Mouse (Mus musculus): ENCODE results near the gene Gas2l2.

Gene Gas2l2

GRCm38 (mm10) chr11:83429355-83429754 is at the start of gene Gas2l2:
Gas2l2 (minus strand) TSS chr11:83429455.
- no peak for DNase-seq (ENCODE audit: low read depth)

GRCm38 (mm10) chr11:83473235-83474016 is 44.2 kb upstream of the Gas2l2 start:
- no peak for DNase-seq (ENCODE audit: low read depth)

- DNase-seq (ENCODE audit: low read depth), result peak; percentile 99
Observed at GRCm38 (mm10) chr11:83472324-83473234, 43.3 kb upstream of the Gas2l2 start, which contains the start of gene Taf15. Taf15 (plus strand) TSS chr11:83473086.

GRCm38 (mm10) chr11:83471766-83472165 is 42.5 kb upstream of the Gas2l2 start:
- no peak for DNase-seq (ENCODE audit: low read depth)

GRCm38 (mm10) chr11:83468765-83469164 is 39.5 kb upstream of the Gas2l2 start:
- no peak for DNase-seq (ENCODE audit: low read depth)

GRCm38 (mm10) chr11:83467120-83467652 is 37.9 kb upstream of the Gas2l2 start:
- DNase-seq (ENCODE audit: low read depth), result no peak

GRCm38 (mm10) chr11:83465976-83466375 is 36.7 kb upstream of the Gas2l2 start:
- no peak for DNase-seq (ENCODE audit: low read depth)

GRCm38 (mm10) chr11:83462711-83463244 is 33.5 kb upstream of the Gas2l2 start, which contains the start of gene Mmp28:
Mmp28 (minus strand) TSS chr11:83463071.
- no peak for DNase-seq (ENCODE audit: low read depth)

- DNase-seq (ENCODE audit: low read depth), result no peak
Observed at GRCm38 (mm10) chr11:83461462-83462027, 32.3 kb upstream of the Gas2l2 start.

GRCm38 (mm10) chr11:83457912-83458601 is 28.8 kb upstream of the Gas2l2 start:
- no peak for DNase-seq (ENCODE audit: low read depth)

- DNase-seq (ENCODE audit: low read depth), result no peak
Observed at GRCm38 (mm10) chr11:83457257-83457656, 28.0 kb upstream of the Gas2l2 start.

GRCm38 (mm10) chr11:83455608-83456007 is 26.4 kb upstream of the Gas2l2 start:
- no peak for DNase-seq (ENCODE audit: low read depth)

- no peak for DNase-seq (ENCODE audit: low read depth)
Observed at GRCm38 (mm10) chr11:83454548-83454947, 25.3 kb upstream of the Gas2l2 start.

- DNase-seq (ENCODE audit: low read depth), result no peak
Observed at GRCm38 (mm10) chr11:83451281-83451680, 22.0 kb upstream of the Gas2l2 start.

- DNase-seq (ENCODE audit: low read depth), result no peak
Observed at GRCm38 (mm10) chr11:83450550-83450949, 21.3 kb upstream of the Gas2l2 start.

GRCm38 (mm10) chr11:83449298-83449697 is 20.0 kb upstream of the Gas2l2 start:
- no peak for DNase-seq (ENCODE audit: low read depth)

- no peak for DNase-seq (ENCODE audit: low read depth)
Observed at GRCm38 (mm10) chr11:83448927-83449236, 19.6 kb upstream of the Gas2l2 start.

GRCm38 (mm10) chr11:83448021-83448926 is 19.0 kb upstream of the Gas2l2 start:
- no peak for DNase-seq (ENCODE audit: low read depth)

GRCm38 (mm10) chr11:83447612-83448011 is 18.4 kb upstream of the Gas2l2 start:
- no peak for DNase-seq (ENCODE audit: low read depth)

- DNase-seq (ENCODE audit: low read depth), result no peak
Observed at GRCm38 (mm10) chr11:83445001-83445400, 15.7 kb upstream of the Gas2l2 start.

Measured in c-Kit-positive CD71-negative TER-119-negative erythroid progenitor cells, embryonic 14.5 days (primary cell).